Mouse (Mus musculus) limb, embryonic 12.5 days (tissue): ENCODE data around the gene Pitpnm3. TPM values are rescaled to one million over a fixed set of nuclear protein-coding genes. Genes with fewer than 3 reads are reported as not detected.

Experiments
- ATAC-seq: fragments of 200-750 bp; cut with Nextera tagmentation; 2 replicates; pipeline ENCODE4 v1.8.0; 2017; ENCODE audit warnings: low read depth, moderate TSS enrichment; ENCODE audit not compliant: insufficient number of reproducible peaks, insufficient read depth, low FRiP score, low TSS enrichment
- H3K27ac ChIP-seq: fragments of 300-500 bp; sonication (generic); 2 replicates; pipeline ENCODE4 v1.5.1; 2016; ENCODE audit warnings: mild to moderate bottlenecking, moderate library complexity
- H3K27me3 ChIP-seq: fragments of 300-500 bp; sonication (generic); 2 replicates; pipeline ENCODE4 v1.6.1; 2016; ENCODE audit warnings: mild to moderate bottlenecking, moderate library complexity
- H3K36me3 ChIP-seq: fragments of 300-500 bp; sonication (generic); 2 replicates; pipeline ENCODE4 v1.6.1; 2016; ENCODE audit warnings: mild to moderate bottlenecking, moderate library complexity
- H3K4me1 ChIP-seq: fragments of 300-500 bp; sonication (generic); replicated peaks from 2 replicates; pipeline ENCODE4 v1.6.1; 2016
- H3K4me2 ChIP-seq: fragments of 300-500 bp; sonication (generic); 2 replicates; pipeline ENCODE4 v1.6.1; 2016; ENCODE audit warnings: mild to moderate bottlenecking, moderate library complexity
- H3K4me3 ChIP-seq: fragments of 300-500 bp; sonication (generic); replicated peaks from 2 replicates; pipeline ENCODE4 v1.5.1; 2016; ENCODE audit warnings: mild to moderate bottlenecking
- H3K9ac ChIP-seq: fragments of 300-500 bp; sonication (generic); replicated peaks from 2 replicates; pipeline ENCODE4 v1.6.1; 2016; ENCODE audit warnings: mild to moderate bottlenecking, moderate library complexity
- H3K9me3 ChIP-seq: fragments of 300-500 bp; sonication (generic); 2 replicates; pipeline ENCODE4 v1.6.1; 2016; ENCODE audit warnings: mild to moderate bottlenecking, moderate library complexity
- WGBS: fragments of 180-500 bp; shearing (Covaris S2); methylation state at CpG from one replicate; pipeline ENCODE4 v1.1.7; 2016; 5-methylcytosine and 5-hydroxymethylcytosine counted together
- polyA plus RNA-seq: library from polyadenylated mRNA; unstranded; fragments of >200 nt; fragmentation: Nextera tagmentation; extraction: Ambion mirVana; gene quantifications from 2 replicates; pipeline ENCODE4 v1.2.1, GENCODE M21; 2016

Pitpnm3 gene
- polyA plus RNA-seq, 1 experiment from 2014 or later = 0.13 TPM

GRCm38 (mm10) chr11:72014674-72015073, 120.9 kb downstream of the Pitpnm3 start:
- ATAC-seq = no peak
- H3K27me3 ChIP-seq = no peaks in the 10 kb centered on the region; the same call in 1 of the 2 replicates
- H3K4me1 ChIP-seq = peaks cover 16% of the 10 kb centered on the region
- no peaks in the 10 kb centered on the region for H3K9me3 ChIP-seq
- H3K36me3 ChIP-seq = no peaks in the 10 kb centered on the region
- H3K4me2 ChIP-seq = no peak overlapping the region
- 84% methylated on average over 4 of the region's 4 CpGs for WGBS
- no peak overlapping the region for H3K4me3 ChIP-seq
- no peak overlapping the region for H3K9ac ChIP-seq
- H3K27ac ChIP-seq = no peak overlapping the region

DNA sequence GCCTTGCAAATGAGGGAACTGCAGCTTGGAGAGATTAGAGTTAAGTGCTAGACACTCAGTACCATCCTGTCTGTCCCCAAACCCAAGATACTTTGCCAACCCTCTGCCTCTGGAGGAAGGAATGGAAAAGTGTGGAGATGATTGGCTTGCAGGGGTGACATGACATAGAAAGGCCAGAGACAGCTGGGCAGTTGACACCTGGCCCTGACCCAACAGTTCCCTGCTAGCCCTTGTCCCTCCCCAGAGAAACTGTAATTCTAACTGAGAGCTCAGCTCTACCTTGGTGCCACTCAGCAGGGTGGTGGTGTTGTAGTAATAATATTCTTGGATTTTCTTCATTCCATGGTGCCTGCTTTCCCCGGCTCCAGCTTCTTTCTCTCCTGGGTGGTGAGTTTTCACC, 123.6 kb downstream of the Pitpnm3 start:
- no peak overlapping the region for H3K9ac ChIP-seq
- peaks cover 16% of the 10 kb centered on the region for H3K4me1 ChIP-seq
- H3K9me3 ChIP-seq = no peaks in the 10 kb centered on the region
- H3K27ac ChIP-seq = no peak overlapping the region
- no peak overlapping the region for H3K4me2 ChIP-seq
- 67% methylated on average over 1 of the region's 1 CpGs for WGBS
- no peak overlapping the region for H3K4me3 ChIP-seq
- ATAC-seq = no peak
- H3K27me3 ChIP-seq = peaks cover 4% of the 10 kb centered on the region; the same call in 1 of the 2 replicates
- H3K36me3 ChIP-seq = no peaks in the 10 kb centered on the region

GRCm38 (mm10) chr11:72010940-72011722, 124.4 kb downstream of the Pitpnm3 start:
- no peak overlapping the region for H3K27ac ChIP-seq

DNA sequence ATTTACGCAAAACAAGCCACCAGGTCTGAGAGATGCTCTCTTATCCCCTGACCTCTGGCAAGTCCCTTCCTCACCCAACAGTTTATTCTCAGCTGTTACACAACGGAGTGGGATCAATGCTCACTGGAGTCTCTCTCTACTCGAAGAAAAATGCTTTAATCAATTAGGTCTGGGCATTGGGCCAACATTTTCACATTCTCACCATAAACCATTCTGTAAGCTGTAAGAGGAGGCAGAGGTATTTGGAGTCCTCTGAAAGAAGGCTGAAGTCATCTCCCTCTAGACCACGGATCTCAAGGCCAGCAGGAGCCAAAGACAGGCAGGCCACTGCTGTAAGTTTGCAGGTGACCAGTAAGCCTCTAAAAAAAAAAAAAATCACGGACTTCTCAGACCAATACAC, 125.2 kb downstream of the Pitpnm3 start:
- no peak overlapping the region for H3K4me2 ChIP-seq
- H3K4me3 ChIP-seq = no peak overlapping the region
- H3K36me3 ChIP-seq = no peaks in the 10 kb centered on the region
- H3K9me3 ChIP-seq = no peaks in the 10 kb centered on the region
- no peak overlapping the region for H3K9ac ChIP-seq
- peaks cover 16% of the 10 kb centered on the region for H3K4me1 ChIP-seq
- no peak for ATAC-seq
- peaks cover 4% of the 10 kb centered on the region; the same call in 1 of the 2 replicates for H3K27me3 ChIP-seq
- no peak overlapping the region for H3K27ac ChIP-seq
- WGBS = 47% methylated on average over 5 of the region's 5 CpGs

More at GRCm38 (mm10) chr11:72010940-72011722, 124.4 kb downstream of the Pitpnm3 start:
- Histone ChIP-seq H3K9me3 (no peaks in the 10 kb centered on the region), H3K4me2 (no peak overlapping the region), H3K36me3 (no peaks in the 10 kb centered on the region), H3K4me1 (peaks cover 16% of the 10 kb centered on the region), H3K4me3 (no peak overlapping the region), H3K9ac (no peak overlapping the region), H3K27me3 (peaks cover 4% of the 10 kb centered on the region; the same call in 1 of the 2 replicates)
- WGBS = 63% methylated on average over 9 of the region's 9 CpGs
- no peak for ATAC-seq

GRCm38 (mm10) chr11:72005547-72005946, 130.0 kb downstream of the Pitpnm3 start:
- Histone ChIP-seq H3K4me3 (no peak overlapping the region), H3K9ac (no peak overlapping the region), H3K27ac (no peak overlapping the region), H3K36me3 (no peaks in the 10 kb centered on the region), H3K4me1 (peaks cover 13% of the 10 kb centered on the region), H3K27me3 (peaks cover 4% of the 10 kb centered on the region; the same call in 1 of the 2 replicates), H3K4me2 (no peak overlapping the region), H3K9me3 (no peaks in the 10 kb centered on the region)
- WGBS = 88% methylated on average over 6 of the region's 6 CpGs
- ATAC-seq = no peak

- peaks cover 1% of the 10 kb centered on the region; the same call in 1 of the 2 replicates for H3K27me3 ChIP-seq
- H3K27ac ChIP-seq = no peak overlapping the region
- no peak overlapping the region for H3K4me3 ChIP-seq
- ATAC-seq = no peak
- H3K4me2 ChIP-seq = no peak overlapping the region
- H3K9ac ChIP-seq = no peak overlapping the region
- peaks cover 9% of the 10 kb centered on the region for H3K4me1 ChIP-seq
- no peaks in the 10 kb centered on the region for H3K36me3 ChIP-seq
- H3K9me3 ChIP-seq = no peaks in the 10 kb centered on the region
- 28% methylated on average over 9 of the region's 9 CpGs for WGBS
Measured at GRCm38 (mm10) chr11:72003171-72003570, 132.4 kb downstream of the Pitpnm3 start.

- Histone ChIP-seq H3K4me2 (no peak overlapping the region), H3K9me3 (no peaks in the 10 kb centered on the region), H3K27me3 (no peaks in the 10 kb centered on the region), H3K27ac (no peak overlapping the region), H3K4me3 (no peak overlapping the region), H3K9ac (no peak overlapping the region), H3K36me3 (no peaks in the 10 kb centered on the region), H3K4me1 (peaks cover 9% of the 10 kb centered on the region)
- WGBS = 47% methylated on average over 13 of the region's 13 CpGs
- ATAC-seq = no peak
Measured at GRCm38 (mm10) chr11:72002138-72002853, 133.3 kb downstream of the Pitpnm3 start.

DNA sequence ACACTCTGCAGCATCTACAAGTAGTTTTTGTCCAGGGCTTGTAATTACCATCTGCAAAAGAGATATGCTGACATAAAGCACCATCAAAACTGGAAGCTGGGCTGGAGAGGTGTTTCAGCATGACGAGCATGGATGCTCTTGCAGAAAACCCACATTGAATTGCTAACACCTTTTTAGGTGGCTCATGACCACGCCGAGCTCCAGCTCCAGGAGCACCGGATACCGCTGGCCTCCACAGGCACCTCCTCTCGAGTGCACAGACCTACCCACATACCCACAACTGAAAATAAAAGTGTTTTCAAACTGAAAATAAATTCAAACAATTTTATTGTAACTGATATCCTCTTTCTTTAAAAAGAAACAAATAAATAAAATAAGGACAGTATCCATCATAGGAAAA, 135.4 kb downstream of the Pitpnm3 start:
- no peaks in the 10 kb centered on the region for H3K27me3 ChIP-seq
- peaks cover 17% of the 10 kb centered on the region for H3K4me1 ChIP-seq
- 85% methylated on average over 6 of the region's 6 CpGs for WGBS
- no peak overlapping the region for H3K4me3 ChIP-seq
- H3K9ac ChIP-seq = no peak overlapping the region
- ATAC-seq = no peak
- H3K36me3 ChIP-seq = no peaks in the 10 kb centered on the region
- no peak overlapping the region for H3K4me2 ChIP-seq
- H3K27ac ChIP-seq = no peak overlapping the region
- no peaks in the 10 kb centered on the region for H3K9me3 ChIP-seq

Other genes starting within 250 kb of the Pitpnm3 start
- 0.31 and 0.32 TPM in 2 replicates for gene Aipl1, start 98.3 kb downstream of the Pitpnm3 start, polyA plus RNA-seq
- gene Pimreg, start 93.7 kb downstream of the Pitpnm3 start, polyA plus RNA-seq = 133 and 138 TPM in 2 replicates
- 0.81 and 1.1 TPM in 2 replicates for gene Gm43951, start 71.1 kb upstream of the Pitpnm3 start, polyA plus RNA-seq
- gene 4933427D14Rik, start 71.7 kb upstream of the Pitpnm3 start, polyA plus RNA-seq = 17.1 and 21.5 TPM in 2 replicates
- 200 and 201 TPM in 2 replicates for gene Txndc17, start 71.8 kb upstream of the Pitpnm3 start, polyA plus RNA-seq
- 48.2 and 48.8 TPM in 2 replicates for gene Med31, start 79.8 kb upstream of the Pitpnm3 start, polyA plus RNA-seq
- gene Slc13a5, start 131.4 kb upstream of the Pitpnm3 start, polyA plus RNA-seq = 0.27 TPM in 1 of 2 replicates, not detected in the other
- 1.6 and 1.9 TPM in 2 replicates for gene Xaf1, start 165.9 kb upstream of the Pitpnm3 start, polyA plus RNA-seq
- not detected in 2 replicates for gene Fbxo39, start 178.7 kb upstream of the Pitpnm3 start, polyA plus RNA-seq
- gene Tekt1, start 226.7 kb upstream of the Pitpnm3 start, polyA plus RNA-seq = 4.7 and 6.0 TPM in 2 replicates